Mouse (Mus musculus) heart, postnatal 0 days (tissue): ENCODE data around the gene Igf2r.

Experiments used
- CTCF ChIP-seq: IDR thresholded peaks from 2 replicates; pipeline ENCODE4 v1.5.1; 2016; ENCODE audit warnings: antibody characterized with exemption, control low read depth, low read depth
- EP300 ChIP-seq: IDR thresholded peaks from 2 replicates; pipeline ENCODE4 v1.6.1; 2016; ENCODE audit warnings: antibody characterized with exemption, low read depth

DNA sequence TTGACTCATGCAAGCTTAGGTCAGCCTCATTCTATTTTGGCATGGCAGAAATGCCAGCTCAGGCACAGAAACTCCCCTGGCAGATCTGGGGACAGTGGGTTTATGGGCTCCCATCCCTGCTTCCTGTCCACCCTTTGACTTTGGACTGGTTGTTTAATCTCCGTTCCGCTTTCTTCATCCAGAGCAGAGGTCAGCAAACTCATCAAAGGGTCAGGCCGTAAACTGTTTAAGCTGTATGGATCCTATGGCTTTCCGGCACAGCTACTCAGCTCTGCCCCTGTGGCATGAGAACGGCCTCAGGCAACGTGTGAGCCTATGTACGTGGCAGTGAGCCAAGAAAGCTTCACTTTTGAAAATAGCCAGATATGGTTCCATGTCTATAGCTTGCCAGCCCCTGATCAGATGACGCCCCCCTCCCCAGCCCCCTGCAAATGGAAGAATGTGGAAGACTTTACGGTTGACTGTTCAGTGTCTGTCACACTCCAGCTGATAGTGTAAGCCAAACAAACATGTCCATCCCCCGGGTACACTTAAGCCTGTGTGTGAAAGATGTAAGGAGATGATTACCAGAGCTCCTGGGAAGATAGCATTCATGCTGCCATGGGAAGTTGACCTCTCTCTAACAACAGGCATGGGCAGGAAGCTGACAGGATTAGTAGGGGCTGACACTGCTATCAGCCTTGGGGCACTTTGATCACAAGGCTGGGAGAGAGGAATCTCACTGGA lies 21.1 kb upstream of the Igf2r start:
- TF ChIP-seq CTCF (no peak), EP300 (peak; percentile 97)
